Mouse (Mus musculus): ENCODE results near the gene Pbx2. TPM values are rescaled to one million over a fixed set of nuclear protein-coding genes. Genes with fewer than 3 reads are reported as not detected.

The Pbx2 gene
- polyA plus RNA-seq, 1 experiment, result 21.6 TPM

DNA sequence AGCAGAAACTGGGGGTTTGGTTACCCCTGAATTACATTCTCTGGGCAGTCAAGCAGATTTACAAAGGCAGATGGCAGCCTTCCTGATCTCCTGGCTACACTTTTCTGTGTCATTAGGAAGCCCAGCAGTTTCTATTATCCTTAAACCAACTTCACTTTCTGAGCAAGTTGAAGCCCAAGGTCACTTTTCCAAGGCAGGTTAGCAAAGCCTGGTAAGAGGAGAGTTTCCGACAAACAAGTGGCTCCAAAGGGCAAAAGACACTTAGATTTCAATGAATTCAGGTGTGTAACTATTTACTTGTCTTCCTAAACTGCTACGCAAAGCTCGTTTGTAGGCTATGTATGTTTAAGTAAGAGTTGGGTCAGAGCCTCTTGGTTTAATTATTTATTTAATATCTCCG is 52.3 kb downstream of the Pbx2 start:
- H3K27me3 ChIP-seq (ENCODE audit: control insufficient read depth, insufficient read depth, insufficient read length), result no peaks in the 10 kb centered on the region
- H3K79me2 ChIP-seq (ENCODE audit: control insufficient read depth, insufficient read depth), result peaks cover 9% of the 10 kb centered on the region
- H3K36me3 ChIP-seq (ENCODE audit: control insufficient read depth, insufficient read depth), result no peaks in the 10 kb centered on the region
- no peak overlapping the region for H3K4me3 ChIP-seq
- H3K4me2 ChIP-seq (ENCODE audit: low read depth), result peak overlapping the region; percentile 47
- no peak overlapping the region for H3ac ChIP-seq (ENCODE audit: control insufficient read depth, insufficient read length)
- TF ChIP-seq MAX (IDR thresholded peaks at IDR 0.05; ENCODE audit: low read depth) (no peak), CEBPB (IDR thresholded peaks at IDR 0.05; ENCODE audit: insufficient read depth, poor library complexity, severe bottlenecking) (no peak), SRF (IDR thresholded peaks at IDR 0.05; ENCODE audit: control insufficient read depth, insufficient read length, low read depth) (no peak), REST (IDR thresholded peaks at IDR 0.05; ENCODE audit: insufficient read depth, insufficient read length) (no peak), E2F4 (IDR thresholded peaks at IDR 0.05; ENCODE audit: insufficient read depth) (no peak), POLR2AphosphoS2 (IDR thresholded peaks at IDR 0.05; ENCODE audit: insufficient read length, low read depth) (no peak), POLR2A (IDR thresholded peaks at IDR 0.05; ENCODE audit: insufficient read length, low read depth) (no peak), TCF3 (IDR thresholded peaks at IDR 0.05; ENCODE audit: insufficient read length, low read depth) (no peak), USF1 (IDR thresholded peaks at IDR 0.05; ENCODE audit: low read depth) (no peak), MYOG (IDR thresholded peaks at IDR 0.05; ENCODE audit: control insufficient read depth in 1 of 3, insufficient read depth in 1 of 3, insufficient read length in 2 of 3, low read depth in 2 of 3) (no peak), TCF12 (IDR thresholded peaks at IDR 0.05; ENCODE audit: insufficient read depth, poor library complexity, severe bottlenecking) (no peak), MYOD1 (IDR thresholded peaks at IDR 0.05; ENCODE audit: control insufficient read depth in 1 of 3, insufficient read length in 2 of 3, low read depth in 2 of 3) (no peak)

DNA sequence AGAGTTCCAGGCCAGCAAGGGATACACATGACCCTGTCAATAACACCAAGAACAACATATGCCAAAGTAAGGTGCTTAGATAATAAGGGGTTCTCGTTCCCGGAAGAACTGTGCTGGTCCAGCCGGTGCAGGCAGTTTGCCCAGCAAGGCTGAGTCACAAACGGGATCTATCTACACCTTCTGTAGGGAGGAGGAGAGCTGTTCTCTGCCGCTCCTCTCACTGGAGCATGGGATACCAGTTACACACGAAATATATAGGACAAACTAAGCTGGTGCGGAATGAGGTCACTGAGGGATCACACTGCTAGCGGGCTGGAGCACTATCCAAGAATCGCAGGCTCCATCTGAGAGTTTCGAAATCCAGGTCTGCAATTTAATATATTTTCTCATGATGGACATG is 52.9 kb downstream of the Pbx2 start:
- no peak for TF ChIP-seq MYOD1 (IDR thresholded peaks at IDR 0.05; ENCODE audit: control insufficient read depth in 1 of 3, insufficient read length in 2 of 3, low read depth in 2 of 3)
- no peak for TF ChIP-seq USF1 (IDR thresholded peaks at IDR 0.05; ENCODE audit: low read depth)
- no peak for TF ChIP-seq SRF (IDR thresholded peaks at IDR 0.05; ENCODE audit: control insufficient read depth, insufficient read length, low read depth)
- no peak for TF ChIP-seq POLR2AphosphoS2 (IDR thresholded peaks at IDR 0.05; ENCODE audit: insufficient read length, low read depth)
- TF ChIP-seq POLR2A (IDR thresholded peaks at IDR 0.05; ENCODE audit: insufficient read length, low read depth), result no peak
- no peak for TF ChIP-seq E2F4 (IDR thresholded peaks at IDR 0.05; ENCODE audit: insufficient read depth)
- no peak for TF ChIP-seq MAX (IDR thresholded peaks at IDR 0.05; ENCODE audit: low read depth)
- no peak for TF ChIP-seq TCF3 (IDR thresholded peaks at IDR 0.05; ENCODE audit: insufficient read length, low read depth)
- TF ChIP-seq CEBPB (IDR thresholded peaks at IDR 0.05; ENCODE audit: insufficient read depth, poor library complexity, severe bottlenecking), result no peak
- no peak for TF ChIP-seq TCF12 (IDR thresholded peaks at IDR 0.05; ENCODE audit: insufficient read depth, poor library complexity, severe bottlenecking)
- no peak for TF ChIP-seq MYOG (IDR thresholded peaks at IDR 0.05; ENCODE audit: control insufficient read depth in 1 of 3, insufficient read depth in 1 of 3, insufficient read length in 2 of 3, low read depth in 2 of 3)
- TF ChIP-seq REST (IDR thresholded peaks at IDR 0.05; ENCODE audit: insufficient read depth, insufficient read length), result no peak
- Histone ChIP-seq H3K36me3 (ENCODE audit: control insufficient read depth, insufficient read depth) (no peaks in the 10 kb centered on the region), H3K27me3 (ENCODE audit: control insufficient read depth, insufficient read depth, insufficient read length) (no peaks in the 10 kb centered on the region), H3K4me3 (no peak overlapping the region), H3ac (ENCODE audit: control insufficient read depth, insufficient read length) (no peak overlapping the region), H3K79me2 (ENCODE audit: control insufficient read depth, insufficient read depth) (peaks cover 9% of the 10 kb centered on the region), H3K4me2 (ENCODE audit: low read depth) (peak overlapping the region; percentile 47)

DNA sequence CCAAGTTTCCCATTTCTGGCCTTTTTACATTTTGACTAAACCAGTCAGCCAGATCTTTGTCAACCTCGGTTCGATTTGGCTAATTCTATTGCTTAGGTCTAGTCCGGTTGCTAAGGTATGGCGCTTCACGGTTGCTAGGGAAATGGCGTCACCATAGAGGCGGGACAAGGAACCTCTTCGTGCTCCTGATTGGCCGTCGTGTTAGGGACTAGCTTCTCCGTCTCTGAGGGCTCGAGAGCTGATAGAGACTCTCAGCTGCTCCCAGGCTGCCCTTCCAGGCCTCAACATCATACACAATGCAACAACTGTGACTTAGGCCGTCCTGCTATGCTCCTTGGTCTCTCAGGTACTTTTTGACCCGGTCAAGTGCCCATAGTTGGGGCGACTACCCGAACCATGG is 53.5 kb downstream of the Pbx2 start, which contains the start of gene Fkbpl:
TSS of gene Fkbpl (plus strand) at position 157 of the 400 bp plus-strand sequence.
- no peak for TF ChIP-seq MAX (IDR thresholded peaks at IDR 0.05; ENCODE audit: low read depth)
- TF ChIP-seq POLR2A (IDR thresholded peaks at IDR 0.05; ENCODE audit: insufficient read length, low read depth), result peak; percentile 74
- TF ChIP-seq MYOD1 (IDR thresholded peaks at IDR 0.05; ENCODE audit: control insufficient read depth in 1 of 3, insufficient read length in 2 of 3, low read depth in 2 of 3), result peak in 2 of 3 experiments; percentile 2 to 25
- TF ChIP-seq MYOG (IDR thresholded peaks at IDR 0.05; ENCODE audit: control insufficient read depth in 1 of 3, insufficient read depth in 1 of 3, insufficient read length in 2 of 3, low read depth in 2 of 3), result peak in 1 of 3 experiments; percentile 41
- no peak for TF ChIP-seq TCF3 (IDR thresholded peaks at IDR 0.05; ENCODE audit: insufficient read length, low read depth)
- TF ChIP-seq POLR2AphosphoS2 (IDR thresholded peaks at IDR 0.05; ENCODE audit: insufficient read length, low read depth), result peak; percentile 57
- TF ChIP-seq CEBPB (IDR thresholded peaks at IDR 0.05; ENCODE audit: insufficient read depth, poor library complexity, severe bottlenecking), result no peak
- Histone ChIP-seq H3K36me3 (ENCODE audit: control insufficient read depth, insufficient read depth) (no peaks in the 10 kb centered on the region), H3K4me3 (peak within 1 kb of the TSS; percentile 28), H3K27me3 (ENCODE audit: control insufficient read depth, insufficient read depth, insufficient read length) (no peaks in the 10 kb centered on the region), H3K4me2 (ENCODE audit: low read depth) (peak within 1 kb of the TSS; percentile 69), H3K79me2 (ENCODE audit: control insufficient read depth, insufficient read depth) (peaks cover 9% of the 10 kb centered on the region), H3ac (ENCODE audit: control insufficient read depth, insufficient read length) (no peak within 1 kb of the TSS)

DNA sequence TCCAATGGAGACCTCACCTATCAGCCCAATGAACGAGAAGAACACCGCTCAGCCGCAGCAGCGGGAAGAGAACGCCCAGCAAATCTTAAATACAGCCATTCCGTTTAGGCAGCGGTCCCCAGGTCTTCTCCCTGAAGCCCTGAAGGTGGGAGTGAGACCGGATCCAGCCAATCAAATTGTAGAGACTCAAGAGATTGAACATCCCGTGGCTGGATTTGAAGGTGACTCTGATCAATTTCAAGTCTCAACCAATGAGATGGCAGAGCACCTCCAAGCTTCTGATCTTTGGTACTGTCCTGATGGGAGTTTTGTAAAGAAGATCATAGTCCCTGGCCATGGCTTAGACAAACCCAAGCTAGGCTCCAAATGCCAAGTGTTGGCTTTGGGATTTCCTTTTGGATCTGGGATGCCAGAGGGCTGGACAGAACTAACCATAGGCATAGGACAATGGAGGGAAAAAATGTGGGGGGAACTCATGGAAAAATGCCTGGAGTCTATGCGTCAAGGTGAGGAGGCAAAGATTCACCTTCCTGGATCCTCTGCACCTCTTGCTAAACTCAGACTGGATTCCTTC is 54.3 kb downstream of the Pbx2 start:
- peak overlapping the region; percentile 28 for H3K4me3 ChIP-seq
- H3K4me2 ChIP-seq (ENCODE audit: low read depth), result peak overlapping the region; percentile 69
- H3K79me2 ChIP-seq (ENCODE audit: control insufficient read depth, insufficient read depth), result peaks cover 9% of the 10 kb centered on the region
- H3K36me3 ChIP-seq (ENCODE audit: control insufficient read depth, insufficient read depth), result no peaks in the 10 kb centered on the region
- no peak for TF ChIP-seq TCF12 (IDR thresholded peaks at IDR 0.05; ENCODE audit: insufficient read depth, poor library complexity, severe bottlenecking)
- H3K27me3 ChIP-seq (ENCODE audit: control insufficient read depth, insufficient read depth, insufficient read length), result no peaks in the 10 kb centered on the region
- no peak overlapping the region for H3ac ChIP-seq (ENCODE audit: control insufficient read depth, insufficient read length)

DNA sequence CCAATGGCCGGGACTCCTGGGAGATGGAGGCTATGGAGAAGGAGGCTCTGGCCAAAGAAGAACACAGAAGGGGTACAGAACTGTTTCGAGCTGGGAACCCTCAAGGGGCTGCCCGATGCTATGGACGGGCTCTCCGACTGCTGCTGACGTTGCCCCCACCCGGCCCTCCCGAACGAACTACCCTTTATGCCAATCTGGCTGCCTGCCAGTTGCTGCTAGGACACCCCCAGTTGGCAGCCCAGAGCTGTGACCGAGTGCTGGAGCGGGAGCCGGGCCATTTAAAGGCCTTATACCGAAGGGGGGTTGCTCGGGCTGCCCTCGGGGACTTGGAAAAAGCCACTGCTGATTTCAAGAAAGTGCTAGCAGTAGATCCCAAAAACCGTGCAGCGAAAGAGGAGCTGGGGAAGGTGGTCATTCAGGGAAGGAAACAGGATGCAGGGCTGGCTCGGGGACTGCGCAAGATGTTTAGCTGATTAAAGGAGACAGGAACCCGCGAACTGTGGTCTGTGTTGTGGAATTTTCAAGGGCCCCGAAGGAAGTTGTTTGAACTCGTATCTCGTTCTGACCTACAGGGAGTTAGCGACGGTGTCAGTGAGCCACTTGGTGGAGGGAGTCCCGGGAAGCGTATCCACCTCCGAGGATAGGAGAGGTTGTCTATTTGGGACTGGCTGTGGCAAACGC is 54.9 kb downstream of the Pbx2 start:
- H3K79me2 ChIP-seq (ENCODE audit: control insufficient read depth, insufficient read depth), result peaks cover 9% of the 10 kb centered on the region
- no peaks in the 10 kb centered on the region for H3K27me3 ChIP-seq (ENCODE audit: control insufficient read depth, insufficient read depth, insufficient read length)
- H3K36me3 ChIP-seq (ENCODE audit: control insufficient read depth, insufficient read depth), result no peaks in the 10 kb centered on the region
- peak overlapping the region; percentile 69 for H3K4me2 ChIP-seq (ENCODE audit: low read depth)
- no peak for TF ChIP-seq USF1 (IDR thresholded peaks at IDR 0.05; ENCODE audit: low read depth)
- no peak for TF ChIP-seq MYOD1 (IDR thresholded peaks at IDR 0.05; ENCODE audit: control insufficient read depth in 1 of 3, insufficient read length in 2 of 3, low read depth in 2 of 3)
- TF ChIP-seq POLR2A (IDR thresholded peaks at IDR 0.05; ENCODE audit: insufficient read length, low read depth), result no peak
- no peak for TF ChIP-seq MYOG (IDR thresholded peaks at IDR 0.05; ENCODE audit: control insufficient read depth in 1 of 3, insufficient read depth in 1 of 3, insufficient read length in 2 of 3, low read depth in 2 of 3)
- no peak for TF ChIP-seq TCF12 (IDR thresholded peaks at IDR 0.05; ENCODE audit: insufficient read depth, poor library complexity, severe bottlenecking)
- no peak for TF ChIP-seq E2F4 (IDR thresholded peaks at IDR 0.05; ENCODE audit: insufficient read depth)
- TF ChIP-seq MAX (IDR thresholded peaks at IDR 0.05; ENCODE audit: low read depth), result no peak
- no peak for TF ChIP-seq CEBPB (IDR thresholded peaks at IDR 0.05; ENCODE audit: insufficient read depth, poor library complexity, severe bottlenecking)
- no peak for TF ChIP-seq TCF3 (IDR thresholded peaks at IDR 0.05; ENCODE audit: insufficient read length, low read depth)
- no peak for TF ChIP-seq SRF (IDR thresholded peaks at IDR 0.05; ENCODE audit: control insufficient read depth, insufficient read length, low read depth)
- no peak for TF ChIP-seq REST (IDR thresholded peaks at IDR 0.05; ENCODE audit: insufficient read depth, insufficient read length)
- TF ChIP-seq POLR2AphosphoS2 (IDR thresholded peaks at IDR 0.05; ENCODE audit: insufficient read length, low read depth), result no peak
- no peak overlapping the region for H3ac ChIP-seq (ENCODE audit: control insufficient read depth, insufficient read length)
- H3K4me3 ChIP-seq, result peak overlapping the region; percentile 28

All from myocyte (in vitro differentiated cells).